30 mouse cellular contexts compared by ENCODE assay signal in genomic region chr7:127560580-127560979, GRCm38 (mm10). TPM values are rescaled to one million over a fixed set of nuclear protein-coding genes. Genes with fewer than 3 reads are reported as not detected.
A peak's percentile ranks its signal among the peaks of the same experiment; 100 is the strongest.
DNase-seq lines count a peak whose midpoint lies in the region; ATAC-seq and TF ChIP-seq lines count a peak whose summit lies in the region.
"Had no signal": no experiment of that assay in that cellular context is flagged by ENCODE, and none has a peak within 500 bp of the region (broad histone marks: within the 10 kb centered on the region; RNA-seq: fewer than 3 reads in every experiment).

No protein-coding gene starts in this region.

- no peak overlapping the region for H3K4me3 ChIP-seq in limb, embryonic 12.5 days (replicated peaks)
- no peak overlapping the region for H3K4me3 ChIP-seq in limb, embryonic 10.5 days
- H3K4me3 ChIP-seq in stomach, postnatal 0 days (ENCODE audit: low read depth, low read length) = no peak overlapping the region
- H3K4me3 ChIP-seq: forebrain, embryonic 13.5 days; hindbrain, embryonic 15.5 days; lung, embryonic 15.5 days; midbrain, embryonic 12.5 days; neural tube, embryonic 13.5 days had no signal

- H3K4me1 ChIP-seq in limb, embryonic 12.5 days (replicated peaks) = no peaks in the 10 kb centered on the region
- H3K4me1 ChIP-seq in limb, embryonic 10.5 days = no peaks in the 10 kb centered on the region
- no peaks in the 10 kb centered on the region for H3K4me1 ChIP-seq in stomach, postnatal 0 days (replicated peaks; ENCODE audit: control insufficient read depth, insufficient read depth)
- H3K4me1 ChIP-seq: forebrain, embryonic 13.5 days; hindbrain, embryonic 15.5 days; midbrain, embryonic 12.5 days; neural tube, embryonic 13.5 days had no signal

- no peaks in the 10 kb centered on the region for H3K27me3 ChIP-seq in limb, embryonic 12.5 days
- H3K27me3 ChIP-seq in limb, embryonic 10.5 days (ENCODE audit: low read depth, poor library complexity, severe bottlenecking) = no peaks in the 10 kb centered on the region
- no peaks in the 10 kb centered on the region for H3K27me3 ChIP-seq in stomach, postnatal 0 days (ENCODE audit: control insufficient read depth, insufficient read depth, low read length)
- H3K27me3 ChIP-seq: forebrain, embryonic 13.5 days; hindbrain, embryonic 15.5 days; lung, embryonic 15.5 days; midbrain, embryonic 12.5 days; neural tube, embryonic 13.5 days had no signal

- peaks cover 89% of the 10 kb centered on the region for H3K36me3 ChIP-seq in limb, embryonic 12.5 days
- peaks cover 95% of the 10 kb centered on the region for H3K36me3 ChIP-seq in limb, embryonic 10.5 days
- peaks cover 35% of the 10 kb centered on the region for H3K36me3 ChIP-seq in stomach, postnatal 0 days (ENCODE audit: control insufficient read depth, insufficient read depth, low read length)

- H3K9ac ChIP-seq in limb, embryonic 12.5 days (replicated peaks) = no peak overlapping the region
- H3K9ac ChIP-seq in stomach, postnatal 0 days (ENCODE audit: low read length) = no peak overlapping the region
- H3K9ac ChIP-seq: forebrain, embryonic 13.5 days; hindbrain, embryonic 15.5 days; liver, embryonic 14.5 days; lung, embryonic 15.5 days; midbrain, embryonic 12.5 days; neural tube, embryonic 13.5 days had no signal

- ATAC-seq in limb, embryonic 12.5 days (ENCODE audit: insufficient number of reproducible peaks, insufficient read depth, low FRiP score, low TSS enrichment, low read depth) = peak; percentile 31; the same call in 1 of the 2 replicates
- 0 out of 2 replicates have a peak, but pooled peaks have one; percentile 14 for ATAC-seq in stomach, postnatal 0 days (ENCODE audit: low FRiP score, low TSS enrichment)
- no peak for ATAC-seq in megakaryocyte, adult 5-6 weeks (ENCODE audit: poor library complexity, severe bottlenecking)
- ATAC-seq: forebrain, embryonic 13.5 days; inflammation-experienced regulatory T-cells, adult 6 months had no signal

- H3K9me3 ChIP-seq in limb, embryonic 12.5 days = no peaks in the 10 kb centered on the region
- no peaks in the 10 kb centered on the region for H3K9me3 ChIP-seq in limb, embryonic 10.5 days (replicated peaks)
- no peaks in the 10 kb centered on the region for H3K9me3 ChIP-seq in stomach, postnatal 0 days (ENCODE audit: control insufficient read depth, low read length)
- H3K9me3 ChIP-seq: forebrain, embryonic 13.5 days; G1E; hindbrain, embryonic 15.5 days; lung, embryonic 15.5 days; midbrain, embryonic 12.5 days; neural tube, embryonic 13.5 days had no signal

- H3K4me2 ChIP-seq in limb, embryonic 12.5 days = no peak overlapping the region
- no peak overlapping the region for H3K4me2 ChIP-seq in stomach, postnatal 0 days (replicated peaks; ENCODE audit: low read depth)
- H3K4me2 ChIP-seq: forebrain, embryonic 13.5 days; heart, embryonic 11.5 days; hindbrain, embryonic 15.5 days; lung, embryonic 15.5 days; midbrain, embryonic 12.5 days; neural tube, embryonic 13.5 days had no signal

- H3K27ac ChIP-seq in limb, embryonic 12.5 days = no peak overlapping the region
- no peak overlapping the region for H3K27ac ChIP-seq in limb, embryonic 10.5 days
- no peak overlapping the region for H3K27ac ChIP-seq in stomach, postnatal 0 days (replicated peaks)
- H3K27ac ChIP-seq: forebrain, embryonic 13.5 days; hindbrain, embryonic 15.5 days; liver, embryonic 14.5 days; lung, embryonic 15.5 days; midbrain, embryonic 12.5 days; neural tube, embryonic 13.5 days had no signal

- DNase-seq in limb, embryonic 10.5 days (ENCODE audit: low spot score) = no peak
- DNase-seq in ES-CJ7 (ENCODE audit: low read depth, low spot score) (peak; percentile 28), ZHBTc4 (ENCODE audit: low read depth, low spot score) (peak; percentile 28)
- DNase-seq in stomach, postnatal 0 days (ENCODE audit: low spot score) = no peak
- DNase-seq: adrenal gland, postnatal 25 days; B cell, adult 2 months; cerebellum, adult 11-12 months; cerebellum, adult 9-11 months; embryo, embryonic 11 days; gastrocnemius, postnatal 14 days; kidney, adult 9 months; kidney, postnatal 10 days; layer of hippocampus, postnatal 36 days; left cerebral cortex, postnatal 4 days; liver; lung, postnatal 4 days; right cerebral cortex, postnatal 4 days; thymus, postnatal 4 days had no signal

- 95% methylated on average over 11 of the region's 11 CpGs for WGBS in limb, embryonic 12.5 days
- WGBS in limb, embryonic 10.5 days = 92% methylated on average over 11 of the region's 11 CpGs
- whole genome bisulfite sequencing in stomach, postnatal 0 days = 98% methylated on average over 11 of the region's 11 CpGs

- no peak for TF ChIP-seq CTCF in stomach, postnatal 0 days (IDR thresholded peaks at IDR 0.05; ENCODE audit: low read depth)

- no peak for TF ChIP-seq EP300 in stomach, postnatal 0 days (optimal IDR thresholded peaks at IDR 0.05)

RNA-seq across cellular contexts. Expression of gene Tmem265, which starts 0.6 kb away (rescaled TPM):
- 5.3 and 8.1 TPM in 2 replicates for polyA plus RNA-seq in limb, embryonic 12.5 days (2016; fragmentation: Nextera tagmentation; extraction: Ambion mirVana)
- 3.1 and 4.1 TPM in 2 replicates for polyA plus RNA-seq in limb, embryonic 10.5 days (2016; fragmentation: Nextera tagmentation; extraction: Ambion mirVana)
- 22.7 and 24.3 TPM in 2 replicates for polyA plus RNA-seq in stomach, postnatal 0 days (2015; fragmentation: Nextera tagmentation; extraction: Ambion mirVana)
- not detected in 2 replicates for total RNA-seq in megakaryocyte, adult 5-6 weeks (2015)
- 2.5 TPM in 1 of 2 replicates, not detected in the other for total RNA-seq in megakaryocyte, adult 5-6 weeks (2017)
- total RNA-seq: adrenal gland, adult 18-20 months; adrenal gland, postnatal 25 days; gastrocnemius, postnatal 14 days had no signal

RNA-seq across cellular contexts. Expression of gene Phkg2, which starts 12.6 kb away (rescaled TPM):
- 40.4 and 42.2 TPM in 2 replicates for polyA plus RNA-seq in limb, embryonic 12.5 days (2016; fragmentation: Nextera tagmentation; extraction: Ambion mirVana)
- polyA plus RNA-seq in limb, embryonic 10.5 days (2016; fragmentation: Nextera tagmentation; extraction: Ambion mirVana) = 34.1 and 39.6 TPM in 2 replicates
- polyA plus RNA-seq in stomach, postnatal 0 days (2015; fragmentation: Nextera tagmentation; extraction: Ambion mirVana) = 22.6 and 24.3 TPM in 2 replicates
- total RNA-seq in megakaryocyte, adult 5-6 weeks (2015) = 31.6 and 39.4 TPM in 2 replicates
- 25.7 and 30.5 TPM in 2 replicates for total RNA-seq in megakaryocyte, adult 5-6 weeks (2017)

RNA-seq across cellular contexts. Expression of gene Ccdc189, which starts 27.8 kb away (rescaled TPM):
- 12.1 and 13.1 TPM in 2 replicates for polyA plus RNA-seq in limb, embryonic 12.5 days (2016; fragmentation: Nextera tagmentation; extraction: Ambion mirVana)
- polyA plus RNA-seq in limb, embryonic 10.5 days (2016; fragmentation: Nextera tagmentation; extraction: Ambion mirVana) = 9.4 and 12.4 TPM in 2 replicates
- 3.5 and 3.6 TPM in 2 replicates for polyA plus RNA-seq in stomach, postnatal 0 days (2015; fragmentation: Nextera tagmentation; extraction: Ambion mirVana)
- 2.6 and 6.3 TPM in 2 replicates for total RNA-seq in megakaryocyte, adult 5-6 weeks (2015)
- total RNA-seq in megakaryocyte, adult 5-6 weeks (2017) = 2.5 and 11.0 TPM in 2 replicates

RNA-seq across cellular contexts. Expression of gene Rnf40, which starts 28.0 kb away (rescaled TPM):
- polyA plus RNA-seq in limb, embryonic 12.5 days (2016; fragmentation: Nextera tagmentation; extraction: Ambion mirVana) = 61.6 and 66.6 TPM in 2 replicates
- 62.2 and 69.6 TPM in 2 replicates for polyA plus RNA-seq in limb, embryonic 10.5 days (2016; fragmentation: Nextera tagmentation; extraction: Ambion mirVana)
- polyA plus RNA-seq in stomach, postnatal 0 days (2015; fragmentation: Nextera tagmentation; extraction: Ambion mirVana) = 17.1 and 18.7 TPM in 2 replicates
- 14.1 and 18.8 TPM in 2 replicates for total RNA-seq in megakaryocyte, adult 5-6 weeks (2015)
- total RNA-seq in megakaryocyte, adult 5-6 weeks (2017) = 35.1 and 48.0 TPM in 2 replicates

RNA-seq across cellular contexts. Expression of gene Gm42715, which starts 41.2 kb away (rescaled TPM):
- 15.9 and 18.0 TPM in 2 replicates for polyA plus RNA-seq in limb, embryonic 12.5 days (2016; fragmentation: Nextera tagmentation; extraction: Ambion mirVana)
- 15.4 and 17.1 TPM in 2 replicates for polyA plus RNA-seq in limb, embryonic 10.5 days (2016; fragmentation: Nextera tagmentation; extraction: Ambion mirVana)
- 6.1 and 6.4 TPM in 2 replicates for polyA plus RNA-seq in stomach, postnatal 0 days (2015; fragmentation: Nextera tagmentation; extraction: Ambion mirVana)
- total RNA-seq in megakaryocyte, adult 5-6 weeks (2015) = 14.8 and 16.7 TPM in 2 replicates
- 5.4 and 8.3 TPM in 2 replicates for total RNA-seq in megakaryocyte, adult 5-6 weeks (2017)

Comparison
In these comparisons a context has a peak if more than half of its experiments do, and no peak if none do; other contexts are left out.
1. DNase-seq: peak in ES-CJ7 (single experiment) and ZHBTc4 (single experiment); none in limb, embryonic 10.5 days (single experiment) and stomach, postnatal 0 days (single experiment).